Mouse (Mus musculus): ENCODE data around the gene Gmnn. TPM values are rescaled to one million over a fixed set of nuclear protein-coding genes. Genes with fewer than 3 reads are reported as not detected.

The Gmnn gene
- polyA plus RNA-seq, 1 experiment from 2014 or later, result 66.3 TPM

GRCm38 (mm10) chr13:24757820-24758564, 3.7 kb downstream of the Gmnn start:
- H3K4me3 ChIP-seq, result no peak overlapping the region
- WGBS, result 89% methylated on average over 12 of the region's 12 CpGs
- H3K4me2 ChIP-seq (replicated peaks), result no peak overlapping the region
- H3K9me3 ChIP-seq, result no peaks in the 10 kb centered on the region
- no peak for ATAC-seq (ENCODE audit: low FRiP score, low read depth)
- H3K27me3 ChIP-seq (replicated peaks), result no peaks in the 10 kb centered on the region
- no peaks in the 10 kb centered on the region; the same call in 1 of the 2 replicates for H3K4me1 ChIP-seq
- no peak overlapping the region for H3K27ac ChIP-seq
- H3K36me3 ChIP-seq, result peaks cover 21% of the 10 kb centered on the region
- no peak overlapping the region for H3K9ac ChIP-seq

GRCm38 (mm10) chr13:24756756-24757155, 5.0 kb downstream of the Gmnn start:
- no peaks in the 10 kb centered on the region for H3K27me3 ChIP-seq (replicated peaks)
- H3K9ac ChIP-seq, result no peak overlapping the region
- no peak overlapping the region for H3K4me3 ChIP-seq
- no peak overlapping the region for H3K27ac ChIP-seq
- no peaks in the 10 kb centered on the region for H3K9me3 ChIP-seq
- ATAC-seq (ENCODE audit: low FRiP score, low read depth), result no peak
- H3K4me2 ChIP-seq (replicated peaks), result no peak overlapping the region
- 93% methylated on average over 3 of the region's 3 CpGs for WGBS
- peaks cover 24% of the 10 kb centered on the region for H3K36me3 ChIP-seq
- no peaks in the 10 kb centered on the region for H3K4me1 ChIP-seq

- no peak for ATAC-seq (ENCODE audit: low FRiP score, low read depth)
- H3K27ac ChIP-seq, result no peak overlapping the region
- H3K9ac ChIP-seq, result no peak overlapping the region
- whole genome bisulfite sequencing, result 92% methylated on average over 8 of the region's 8 CpGs
- no peaks in the 10 kb centered on the region for H3K4me1 ChIP-seq
- H3K9me3 ChIP-seq, result no peaks in the 10 kb centered on the region
- H3K27me3 ChIP-seq (replicated peaks), result no peaks in the 10 kb centered on the region
- no peak overlapping the region for H3K4me2 ChIP-seq (replicated peaks)
- peaks cover 30% of the 10 kb centered on the region for H3K36me3 ChIP-seq
- no peak overlapping the region for H3K4me3 ChIP-seq
Measured at GRCm38 (mm10) chr13:24751396-24751795, 10.3 kb downstream of the Gmnn start.

GRCm38 (mm10) chr13:24750807-24751206, 10.9 kb downstream of the Gmnn start:
- H3K9me3 ChIP-seq, result no peaks in the 10 kb centered on the region
- no peaks in the 10 kb centered on the region for H3K27me3 ChIP-seq (replicated peaks)
- H3K4me2 ChIP-seq (replicated peaks), result no peak overlapping the region
- H3K36me3 ChIP-seq, result peaks cover 28% of the 10 kb centered on the region
- no peak overlapping the region for H3K4me3 ChIP-seq
- 88% methylated on average over 8 of the region's 8 CpGs for WGBS
- no peak for ATAC-seq (ENCODE audit: low FRiP score, low read depth)
- H3K27ac ChIP-seq, result no peak overlapping the region
- no peaks in the 10 kb centered on the region for H3K4me1 ChIP-seq
- no peak overlapping the region for H3K9ac ChIP-seq

- H3K9me3 ChIP-seq, result no peaks in the 10 kb centered on the region
- H3K27ac ChIP-seq, result no peak overlapping the region
- no peaks in the 10 kb centered on the region for H3K27me3 ChIP-seq (replicated peaks)
- no peak overlapping the region for H3K9ac ChIP-seq
- H3K4me1 ChIP-seq, result no peaks in the 10 kb centered on the region
- peaks cover 11% of the 10 kb centered on the region for H3K36me3 ChIP-seq
- 92% methylated on average over 3 of the region's 3 CpGs for WGBS
- H3K4me2 ChIP-seq (replicated peaks), result no peak overlapping the region
- ATAC-seq (ENCODE audit: low FRiP score, low read depth), result no peak
- no peak overlapping the region for H3K4me3 ChIP-seq
Measured at GRCm38 (mm10) chr13:24747823-24748222, 13.9 kb downstream of the Gmnn start.

- Histone ChIP-seq H3K27ac (no peak within 1 kb of the TSS), H3K9me3 (no peaks in the 10 kb centered on the region), H3K4me3 (no peak within 1 kb of the TSS), H3K36me3 (no peaks in the 10 kb centered on the region), H3K4me1 (no peaks in the 10 kb centered on the region), H3K27me3 (replicated peaks) (no peaks in the 10 kb centered on the region), H3K9ac (no peak within 1 kb of the TSS), H3K4me2 (replicated peaks) (no peak within 1 kb of the TSS)
- no peak for ATAC-seq (ENCODE audit: low FRiP score, low read depth)
- WGBS, result 71% methylated on average over 10 of the region's 10 CpGs
Measured at GRCm38 (mm10) chr13:24741028-24741427, 20.7 kb downstream of the Gmnn start, which contains the start of gene Armh2. Gene Armh2 (plus strand): TSS chr13:24741232.

- H3K4me3 ChIP-seq, result no peak overlapping the region
- H3K9ac ChIP-seq, result no peak overlapping the region
- ATAC-seq (ENCODE audit: low FRiP score, low read depth), result no peak
- no peaks in the 10 kb centered on the region for H3K9me3 ChIP-seq
- no peaks in the 10 kb centered on the region for H3K36me3 ChIP-seq
- H3K4me2 ChIP-seq (replicated peaks), result no peak overlapping the region
- WGBS, result 85% methylated on average over 6 of the region's 6 CpGs
- H3K4me1 ChIP-seq, result no peaks in the 10 kb centered on the region
- no peaks in the 10 kb centered on the region for H3K27me3 ChIP-seq (replicated peaks)
- no peak overlapping the region for H3K27ac ChIP-seq
Measured at GRCm38 (mm10) chr13:24735608-24736131, 26.1 kb downstream of the Gmnn start.

GRCm38 (mm10) chr13:24734502-24734901, 27.2 kb downstream of the Gmnn start:
- Histone ChIP-seq H3K9ac (no peak overlapping the region), H3K4me2 (replicated peaks) (no peak overlapping the region), H3K27me3 (replicated peaks) (no peaks in the 10 kb centered on the region), H3K4me1 (no peaks in the 10 kb centered on the region), H3K27ac (no peak overlapping the region), H3K36me3 (no peaks in the 10 kb centered on the region), H3K4me3 (no peak overlapping the region), H3K9me3 (no peaks in the 10 kb centered on the region)
- ATAC-seq (ENCODE audit: low FRiP score, low read depth), result no peak
- 87% methylated on average over 5 of the region's 5 CpGs for WGBS

- Histone ChIP-seq H3K4me1 (peaks cover 10% of the 10 kb centered on the region), H3K4me3 (no peak overlapping the region), H3K27ac (no peak overlapping the region), H3K9me3 (no peaks in the 10 kb centered on the region), H3K4me2 (replicated peaks) (no peak overlapping the region), H3K9ac (no peak overlapping the region), H3K36me3 (peaks cover 8% of the 10 kb centered on the region; the same call in 1 of the 2 replicates), H3K27me3 (replicated peaks) (no peaks in the 10 kb centered on the region)
- no peak for ATAC-seq (ENCODE audit: low FRiP score, low read depth)
- 90% methylated on average over 5 of the region's 5 CpGs for WGBS
Measured at GRCm38 (mm10) chr13:24729128-24729527, 32.6 kb downstream of the Gmnn start.

- WGBS, result 55% methylated on average over 4 of the region's 4 CpGs
- no peak overlapping the region for H3K4me2 ChIP-seq (replicated peaks)
Measured at GRCm38 (mm10) chr13:24724395-24724759, 37.3 kb downstream of the Gmnn start.

GRCm38 (mm10) chr13:24723699-24724394, 37.9 kb downstream of the Gmnn start:
- Histone ChIP-seq H3K9me3 (no peaks in the 10 kb centered on the region), H3K9ac (no peak overlapping the region), H3K36me3 (peaks cover 8% of the 10 kb centered on the region), H3K4me3 (no peak overlapping the region), H3K27me3 (replicated peaks) (no peaks in the 10 kb centered on the region), H3K4me2 (replicated peaks) (no peak overlapping the region), H3K4me1 (peaks cover 10% of the 10 kb centered on the region), H3K27ac (no peak overlapping the region)
- no peak for ATAC-seq (ENCODE audit: low FRiP score, low read depth)
- WGBS, result 47% methylated on average over 8 of the region's 8 CpGs

More at GRCm38 (mm10) chr13:24724395-24724759, 37.3 kb downstream of the Gmnn start:
- no peaks in the 10 kb centered on the region for H3K9me3 ChIP-seq
- no peak overlapping the region for H3K9ac ChIP-seq
- ATAC-seq (ENCODE audit: low FRiP score, low read depth), result no peak
- no peak overlapping the region for H3K27ac ChIP-seq
- H3K4me1 ChIP-seq, result peaks cover 10% of the 10 kb centered on the region
- no peaks in the 10 kb centered on the region for H3K27me3 ChIP-seq (replicated peaks)
- no peak overlapping the region for H3K4me3 ChIP-seq
- H3K36me3 ChIP-seq, result peaks cover 8% of the 10 kb centered on the region; the same call in 1 of the 2 replicates

- Histone ChIP-seq H3K27me3 (replicated peaks) (no peaks in the 10 kb centered on the region), H3K27ac (no peak overlapping the region), H3K9me3 (no peaks in the 10 kb centered on the region), H3K4me3 (no peak overlapping the region), H3K9ac (no peak overlapping the region), H3K4me1 (peaks cover 10% of the 10 kb centered on the region), H3K4me2 (replicated peaks) (no peak overlapping the region), H3K36me3 (peaks cover 17% of the 10 kb centered on the region)
- no peak for ATAC-seq (ENCODE audit: low FRiP score, low read depth)
- 82% methylated on average over 10 of the region's 10 CpGs for WGBS
Measured at GRCm38 (mm10) chr13:24721502-24721901, 40.2 kb downstream of the Gmnn start.
